Mouse (Mus musculus) right cerebral cortex, postnatal 14 days (tissue): ENCODE results near the gene Ctnnd2.

Experiments
- DNase-seq: peaks from one replicate; pipeline ENCODE4 v3.0.0; 2022

Ctnnd2 gene

GRCm38 (mm10) chr15:31006825-31007157 is 834.4 kb downstream of the Ctnnd2 start:
- DNase-seq = no peak

GRCm38 (mm10) chr15:31008594-31008993 is 836.2 kb downstream of the Ctnnd2 start:
- DNase-seq = no peak

- DNase-seq = no peak
Measured at GRCm38 (mm10) chr15:31020769-31021168, 848.4 kb downstream of the Ctnnd2 start.

GRCm38 (mm10) chr15:31022012-31022411 is 849.6 kb downstream of the Ctnnd2 start:
- DNase-seq = no peak

- no peak for DNase-seq
Measured at GRCm38 (mm10) chr15:31022497-31022896, 850.1 kb downstream of the Ctnnd2 start.

- no peak for DNase-seq
Measured at GRCm38 (mm10) chr15:31023766-31024165, 851.4 kb downstream of the Ctnnd2 start.

- DNase-seq = no peak
Measured at GRCm38 (mm10) chr15:31027448-31028230, 855.2 kb downstream of the Ctnnd2 start.

GRCm38 (mm10) chr15:31044983-31045382 is 872.6 kb downstream of the Ctnnd2 start:
- DNase-seq = no peak

- no peak for DNase-seq
Measured at GRCm38 (mm10) chr15:31051496-31051895, 879.1 kb downstream of the Ctnnd2 start.

- no peak for DNase-seq
Measured at GRCm38 (mm10) chr15:31056145-31056544, 883.8 kb downstream of the Ctnnd2 start.

- no peak for DNase-seq
Measured at GRCm38 (mm10) chr15:31058315-31058714, 885.9 kb downstream of the Ctnnd2 start.

GRCm38 (mm10) chr15:31063734-31064133 is 891.3 kb downstream of the Ctnnd2 start:
- DNase-seq = no peak

- no peak for DNase-seq
Measured at GRCm38 (mm10) chr15:31068127-31068526, 895.7 kb downstream of the Ctnnd2 start.

- no peak for DNase-seq
Measured at GRCm38 (mm10) chr15:31070311-31070710, 897.9 kb downstream of the Ctnnd2 start.
